Mouse (Mus musculus): Measurements from ENCODE around the gene Tshr. TPM values are rescaled to one million over a fixed set of nuclear protein-coding genes. Genes with fewer than 3 reads are reported as not detected.

Gene Tshr
- polyA plus RNA-seq, 1 experiment from 2014 or later: 0.04 TPM

- Histone ChIP-seq H3K27me3 (ENCODE audit: control insufficient read depth, insufficient read depth, low read length) (no peaks in the 10 kb centered on the region), H3K4me3 (ENCODE audit: control insufficient read depth in 1 of 2, insufficient read depth in 1 of 2, low read depth in 1 of 2, low read length in 2 of 2) (no peak overlapping the region), H3K36me3 (ENCODE audit: control insufficient read depth, insufficient read depth, low read length) (no peaks in the 10 kb centered on the region), H3K9me3 (ENCODE audit: control insufficient read depth, low read length) (no peaks in the 10 kb centered on the region), H3K4me1 (ENCODE audit: control insufficient read depth in 2 of 2, insufficient read depth in 2 of 2, low read length in 2 of 2) (no peaks in the 10 kb centered on the region), H3K27ac (replicated peaks in 1 of 2; ENCODE audit: control insufficient read depth in 1 of 2, insufficient read depth in 1 of 2, low read depth in 2 of 2, low read length in 2 of 2) (no peak overlapping the region), H3K4me2 (ENCODE audit: low read length) (no peak overlapping the region), H3K9ac (ENCODE audit: low read length) (no peak overlapping the region)
- no peak for ATAC-seq (ENCODE audit: insufficient number of reproducible peaks, insufficient read depth, low FRiP score, low read depth)
- WGBS: 74% methylated on average over 4 of the region's 4 CpGs
Observed at GRCm38 (mm10) chr12:91410306-91410705, 25.9 kb downstream of the Tshr start.

GRCm38 (mm10) chr12:91412461-91413182 is 28.3 kb downstream of the Tshr start:
- Histone ChIP-seq H3K36me3 (ENCODE audit: control insufficient read depth, insufficient read depth, low read length) (no peaks in the 10 kb centered on the region), H3K9ac (ENCODE audit: low read length) (no peak overlapping the region), H3K4me3 (ENCODE audit: control insufficient read depth in 1 of 2, insufficient read depth in 1 of 2, low read depth in 1 of 2, low read length in 2 of 2) (no peak overlapping the region), H3K27ac (replicated peaks in 1 of 2; ENCODE audit: control insufficient read depth in 1 of 2, insufficient read depth in 1 of 2, low read depth in 2 of 2, low read length in 2 of 2) (no peak overlapping the region), H3K9me3 (ENCODE audit: control insufficient read depth, low read length) (no peaks in the 10 kb centered on the region), H3K27me3 (ENCODE audit: control insufficient read depth, insufficient read depth, low read length) (no peaks in the 10 kb centered on the region), H3K4me2 (ENCODE audit: low read length) (no peak overlapping the region), H3K4me1 (ENCODE audit: control insufficient read depth in 2 of 2, insufficient read depth in 2 of 2, low read length in 2 of 2) (no peaks in the 10 kb centered on the region)
- 70% methylated on average over 7 of the region's 7 CpGs for WGBS
- no peak for ATAC-seq (ENCODE audit: insufficient number of reproducible peaks, insufficient read depth, low FRiP score, low read depth)

GRCm38 (mm10) chr12:91415112-91415511 is 30.7 kb downstream of the Tshr start:
- Histone ChIP-seq H3K9me3 (ENCODE audit: control insufficient read depth, low read length) (no peaks in the 10 kb centered on the region), H3K27me3 (ENCODE audit: control insufficient read depth, insufficient read depth, low read length) (no peaks in the 10 kb centered on the region), H3K4me1 (ENCODE audit: control insufficient read depth in 2 of 2, insufficient read depth in 2 of 2, low read length in 2 of 2) (no peaks in the 10 kb centered on the region), H3K9ac (ENCODE audit: low read length) (no peak overlapping the region), H3K4me2 (ENCODE audit: low read length) (no peak overlapping the region), H3K36me3 (ENCODE audit: control insufficient read depth, insufficient read depth, low read length) (no peaks in the 10 kb centered on the region), H3K4me3 (ENCODE audit: control insufficient read depth in 1 of 2, insufficient read depth in 1 of 2, low read depth in 1 of 2, low read length in 2 of 2) (no peak overlapping the region), H3K27ac (replicated peaks in 1 of 2; ENCODE audit: control insufficient read depth in 1 of 2, insufficient read depth in 1 of 2, low read depth in 2 of 2, low read length in 2 of 2) (no peak overlapping the region)
- 66% methylated on average over 6 of the region's 6 CpGs for WGBS
- no peak for ATAC-seq (ENCODE audit: insufficient number of reproducible peaks, insufficient read depth, low FRiP score, low read depth)

GRCm38 (mm10) chr12:91416828-91417227 is 32.5 kb downstream of the Tshr start:
- Histone ChIP-seq H3K4me1 (ENCODE audit: control insufficient read depth in 2 of 2, insufficient read depth in 2 of 2, low read length in 2 of 2) (no peaks in the 10 kb centered on the region; a peak in 1 of 4 replicates), H3K4me2 (ENCODE audit: low read length) (no peak overlapping the region), H3K36me3 (ENCODE audit: control insufficient read depth, insufficient read depth, low read length) (no peaks in the 10 kb centered on the region), H3K27ac (replicated peaks in 1 of 2; ENCODE audit: control insufficient read depth in 1 of 2, insufficient read depth in 1 of 2, low read depth in 2 of 2, low read length in 2 of 2) (no peak overlapping the region), H3K9me3 (ENCODE audit: control insufficient read depth, low read length) (no peaks in the 10 kb centered on the region), H3K4me3 (ENCODE audit: control insufficient read depth in 1 of 2, insufficient read depth in 1 of 2, low read depth in 1 of 2, low read length in 2 of 2) (no peak overlapping the region), H3K9ac (ENCODE audit: low read length) (no peak overlapping the region), H3K27me3 (ENCODE audit: control insufficient read depth, insufficient read depth, low read length) (no peaks in the 10 kb centered on the region)
- ATAC-seq (ENCODE audit: insufficient number of reproducible peaks, insufficient read depth, low FRiP score, low read depth): no peak
- 87% methylated on average over 7 of the region's 7 CpGs for WGBS

- H3K27ac ChIP-seq (replicated peaks in 1 of 2; ENCODE audit: control insufficient read depth in 1 of 2, insufficient read depth in 1 of 2, low read depth in 2 of 2, low read length in 2 of 2): no peak overlapping the region
Observed at GRCm38 (mm10) chr12:91418791-91419190, 34.4 kb downstream of the Tshr start.

GRCm38 (mm10) chr12:91421272-91421671 is 36.9 kb downstream of the Tshr start:
- no peaks in the 10 kb centered on the region for H3K27me3 ChIP-seq (ENCODE audit: control insufficient read depth, insufficient read depth, low read length)
- H3K36me3 ChIP-seq (ENCODE audit: control insufficient read depth, insufficient read depth, low read length): no peaks in the 10 kb centered on the region
- no peak overlapping the region for H3K4me3 ChIP-seq (ENCODE audit: control insufficient read depth in 1 of 2, insufficient read depth in 1 of 2, low read depth in 1 of 2, low read length in 2 of 2)
- no peak overlapping the region for H3K9ac ChIP-seq (ENCODE audit: low read length)
- ATAC-seq (ENCODE audit: insufficient number of reproducible peaks, insufficient read depth, low FRiP score, low read depth): no peak
- no peak overlapping the region for H3K4me2 ChIP-seq (ENCODE audit: low read length)
- no peaks in the 10 kb centered on the region for H3K9me3 ChIP-seq (ENCODE audit: control insufficient read depth, low read length)
- no peak overlapping the region for H3K27ac ChIP-seq (replicated peaks in 1 of 2; ENCODE audit: control insufficient read depth in 1 of 2, insufficient read depth in 1 of 2, low read depth in 2 of 2, low read length in 2 of 2)
- H3K4me1 ChIP-seq (ENCODE audit: control insufficient read depth in 2 of 2, insufficient read depth in 2 of 2, low read length in 2 of 2): no peaks in the 10 kb centered on the region; a peak in 1 of 4 replicates
- WGBS: 55% methylated on average over 9 of the region's 9 CpGs

More at GRCm38 (mm10) chr12:91418791-91419190, 34.4 kb downstream of the Tshr start:
- H3K36me3 ChIP-seq (ENCODE audit: control insufficient read depth, insufficient read depth, low read length): no peaks in the 10 kb centered on the region
- WGBS: 42% methylated on average over 7 of the region's 7 CpGs
- H3K4me3 ChIP-seq (ENCODE audit: control insufficient read depth in 1 of 2, insufficient read depth in 1 of 2, low read depth in 1 of 2, low read length in 2 of 2): no peak overlapping the region
- no peak overlapping the region for H3K9ac ChIP-seq (ENCODE audit: low read length)
- H3K9me3 ChIP-seq (ENCODE audit: control insufficient read depth, low read length): no peaks in the 10 kb centered on the region
- H3K4me2 ChIP-seq (ENCODE audit: low read length): no peak overlapping the region
- ATAC-seq (ENCODE audit: insufficient number of reproducible peaks, insufficient read depth, low FRiP score, low read depth): no peak
- no peaks in the 10 kb centered on the region for H3K27me3 ChIP-seq (ENCODE audit: control insufficient read depth, insufficient read depth, low read length)
- no peaks in the 10 kb centered on the region; a peak in 1 of 4 replicates for H3K4me1 ChIP-seq (ENCODE audit: control insufficient read depth in 2 of 2, insufficient read depth in 2 of 2, low read length in 2 of 2)

GRCm38 (mm10) chr12:91423125-91423820 is 38.9 kb downstream of the Tshr start:
- Histone ChIP-seq H3K9me3 (ENCODE audit: control insufficient read depth, low read length) (no peaks in the 10 kb centered on the region), H3K27ac (replicated peaks in 1 of 2; ENCODE audit: control insufficient read depth in 1 of 2, insufficient read depth in 1 of 2, low read depth in 2 of 2, low read length in 2 of 2) (no peak overlapping the region), H3K4me3 (ENCODE audit: control insufficient read depth in 1 of 2, insufficient read depth in 1 of 2, low read depth in 1 of 2, low read length in 2 of 2) (no peak overlapping the region), H3K27me3 (ENCODE audit: control insufficient read depth, insufficient read depth, low read length) (no peaks in the 10 kb centered on the region), H3K4me2 (ENCODE audit: low read length) (no peak overlapping the region), H3K4me1 (ENCODE audit: control insufficient read depth in 2 of 2, insufficient read depth in 2 of 2, low read length in 2 of 2) (no peaks in the 10 kb centered on the region; a peak in 1 of 4 replicates), H3K9ac (ENCODE audit: low read length) (no peak overlapping the region), H3K36me3 (ENCODE audit: control insufficient read depth, insufficient read depth, low read length) (no peaks in the 10 kb centered on the region)
- ATAC-seq (ENCODE audit: insufficient number of reproducible peaks, insufficient read depth, low FRiP score, low read depth): no peak
- 69% methylated on average over 11 of the region's 11 CpGs for WGBS
